Mouse (Mus musculus) CD4-positive helper T cell, adult 2 months (primary cell): ENCODE measurements around the gene Sema6d.

ENCODE experiments used
- DNase-seq: peaks from one replicate; pipeline ENCODE4 v3.0.0-alpha.2; 2012; ENCODE audit warnings: low read depth, missing footprints, low spot score

Sema6d gene

GRCm38 (mm10) chr2:124612727-124613510 lies 523.1 kb downstream of the Sema6d start:
- no peak for DNase-seq

GRCm38 (mm10) chr2:124613671-124614210 lies 524.0 kb downstream of the Sema6d start:
- DNase-seq: no peak

- no peak for DNase-seq
These were observed 527.0 kb downstream of the Sema6d start for GRCm38 (mm10) chr2:124616746-124617145.

- no peak for DNase-seq
These were observed 527.7 kb downstream of the Sema6d start for GRCm38 (mm10) chr2:124617440-124617839.

- no peak for DNase-seq
These were observed 528.3 kb downstream of the Sema6d start for GRCm38 (mm10) chr2:124618091-124618490.

- no peak for DNase-seq
These were observed 528.9 kb downstream of the Sema6d start for GRCm38 (mm10) chr2:124618526-124619219.

GRCm38 (mm10) chr2:124620470-124620869 lies 530.7 kb downstream of the Sema6d start:
- no peak for DNase-seq

- peak; percentile 20 for DNase-seq
These were observed 532.3 kb downstream of the Sema6d start for GRCm38 (mm10) chr2:124621972-124622621.

GRCm38 (mm10) chr2:124624247-124624929 lies 534.6 kb downstream of the Sema6d start:
- no peak for DNase-seq

GRCm38 (mm10) chr2:124626425-124626824 lies 536.7 kb downstream of the Sema6d start:
- no peak for DNase-seq

- DNase-seq: no peak
These were observed 537.9 kb downstream of the Sema6d start for GRCm38 (mm10) chr2:124627664-124628063.

GRCm38 (mm10) chr2:124628701-124629100 lies 538.9 kb downstream of the Sema6d start:
- no peak for DNase-seq

GRCm38 (mm10) chr2:124634400-124634998 lies 544.7 kb downstream of the Sema6d start:
- DNase-seq: peak; percentile 12

GRCm38 (mm10) chr2:124635271-124635865 lies 545.6 kb downstream of the Sema6d start:
- DNase-seq: no peak

GRCm38 (mm10) chr2:124637080-124637479 lies 547.3 kb downstream of the Sema6d start:
- no peak for DNase-seq

- no peak for DNase-seq
These were observed 549.6 kb downstream of the Sema6d start for GRCm38 (mm10) chr2:124639221-124639963.

GRCm38 (mm10) chr2:124640500-124641193 lies 550.9 kb downstream of the Sema6d start:
- DNase-seq: no peak

GRCm38 (mm10) chr2:124641194-124641558 lies 551.4 kb downstream of the Sema6d start:
- DNase-seq: no peak

- no peak for DNase-seq
These were observed 552.4 kb downstream of the Sema6d start for GRCm38 (mm10) chr2:124642131-124642530.
